Mouse (Mus musculus) kidney, postnatal 14 days (tissue): ENCODE data around the gene Serpina1a.
"Not testable (repeated sequence)": the region's sequence is repeated elsewhere in the genome, so short reads cannot be mapped to it uniquely, and the experiment has no call there.

Experiments
- DNase-seq: peaks from one replicate; pipeline ENCODE4 v3.0.0; 2022; ENCODE audit warnings: mixed read lengths

Serpina1a gene

DNA sequence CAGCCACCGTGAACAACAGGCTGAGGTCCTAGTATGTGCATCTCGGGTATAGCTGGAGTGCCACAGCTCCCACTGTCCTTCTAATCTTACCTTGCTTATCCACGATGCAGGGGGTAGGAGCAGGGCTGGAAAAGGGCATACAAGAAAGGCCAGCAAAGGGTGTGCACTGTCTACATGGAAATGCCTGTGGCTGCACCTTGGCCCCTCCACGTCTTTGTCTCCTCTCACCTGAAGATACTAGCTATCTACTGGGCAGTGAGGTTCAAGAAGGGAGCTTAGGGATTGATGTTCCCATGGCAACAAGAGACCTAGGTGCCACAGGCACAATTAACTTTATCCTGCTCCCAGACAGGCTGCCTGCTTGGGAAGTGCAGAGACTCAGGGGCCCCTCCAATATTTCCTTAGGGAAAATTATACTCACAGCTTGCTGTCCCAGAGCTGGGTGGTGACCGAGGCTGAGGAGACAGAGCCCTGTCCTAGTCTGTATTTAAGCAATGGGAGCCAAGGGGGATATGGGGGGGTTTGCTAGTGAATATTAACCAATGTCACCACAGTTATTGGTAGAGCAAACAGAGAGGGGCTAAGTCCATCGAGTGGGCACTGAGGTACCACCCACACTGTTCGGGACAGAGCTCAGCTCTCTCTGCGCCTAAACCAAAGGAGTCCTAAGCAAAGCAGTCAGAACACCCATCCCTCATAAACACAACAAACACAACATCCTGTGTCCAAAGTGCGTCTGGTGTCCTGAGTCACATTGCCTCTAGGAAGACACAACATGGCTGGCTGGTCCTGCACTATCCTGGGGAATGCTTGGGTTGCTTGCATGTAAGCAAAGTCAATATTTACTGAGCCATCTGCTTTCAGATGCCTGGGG lies at the start of gene Serpina1a:
Gene Serpina1a, minus strand, starts transcription at position 462 of the 874 bp plus-strand sequence.
- DNase-seq = not testable (repeated sequence)

DNA sequence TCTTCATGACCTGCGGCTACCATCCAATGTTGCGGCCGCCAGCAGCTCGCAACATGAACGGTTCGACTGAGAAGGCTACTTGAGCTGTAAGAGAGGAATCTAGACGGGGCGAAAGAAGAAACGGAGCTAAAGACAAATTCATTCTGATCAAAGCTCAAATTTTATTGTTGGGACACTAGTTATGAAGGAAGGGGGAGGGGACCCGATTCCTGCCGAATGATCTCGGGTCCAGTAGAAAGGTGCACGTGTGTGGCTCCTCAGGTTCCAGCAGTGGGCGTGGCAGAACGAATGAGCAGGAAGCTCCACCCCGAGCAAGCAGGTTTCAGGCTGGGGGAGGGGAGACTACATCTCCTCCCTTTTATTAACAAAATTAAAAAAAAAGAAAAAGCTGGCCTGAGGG lies 45.8 kb upstream of the Serpina1a start:
- not testable (repeated sequence) for DNase-seq

DNA sequence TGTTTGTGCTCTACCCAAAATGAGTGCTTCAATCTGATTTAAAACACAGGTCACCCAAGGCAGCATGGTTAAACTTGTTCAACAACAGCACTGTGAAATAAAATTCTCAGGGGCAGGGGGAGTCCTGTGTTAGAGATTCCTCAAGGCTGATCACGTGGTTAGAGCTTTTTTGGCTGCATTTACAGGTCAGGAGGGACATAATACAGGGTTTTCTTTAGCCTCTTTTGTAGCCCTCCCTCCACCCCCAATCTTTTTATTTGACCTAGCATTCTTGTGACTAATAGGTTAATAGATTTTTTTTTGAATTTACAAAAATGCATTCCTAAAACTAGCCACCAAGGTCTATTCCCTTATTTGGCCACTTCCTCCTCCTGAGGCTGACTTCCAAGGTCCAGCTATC lies 44.4 kb upstream of the Serpina1a start:
- not testable (repeated sequence) for DNase-seq

DNA sequence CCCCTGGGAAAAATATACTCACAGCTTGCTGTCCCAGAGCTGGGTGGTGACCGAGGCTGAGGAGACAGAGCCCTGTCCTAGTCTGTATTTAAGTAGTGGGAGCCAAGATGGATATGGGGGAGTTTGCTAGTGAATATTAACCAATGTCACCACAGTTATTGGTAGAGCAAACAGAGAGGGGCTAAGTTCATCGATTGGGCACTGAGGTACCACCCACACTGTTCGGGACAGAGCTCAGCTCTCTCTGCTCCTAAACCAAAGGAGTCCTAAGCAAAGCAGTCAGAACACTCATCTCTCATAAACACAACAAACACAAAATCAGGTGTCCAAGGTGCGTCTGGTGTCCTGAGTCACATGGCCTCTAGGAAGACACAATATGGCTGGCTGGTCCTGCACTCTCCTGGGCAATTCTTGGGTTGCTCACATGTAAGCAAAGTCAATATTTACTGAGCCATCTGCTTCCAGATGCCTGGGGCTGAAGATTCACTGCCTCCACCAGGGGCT lies 41.5 kb upstream of the Serpina1a start, which contains the start of gene Serpina1c:
Gene Serpina1c, minus strand, starts transcription at position 51 of the 504 bp plus-strand sequence.
- not testable (repeated sequence) for DNase-seq

DNA sequence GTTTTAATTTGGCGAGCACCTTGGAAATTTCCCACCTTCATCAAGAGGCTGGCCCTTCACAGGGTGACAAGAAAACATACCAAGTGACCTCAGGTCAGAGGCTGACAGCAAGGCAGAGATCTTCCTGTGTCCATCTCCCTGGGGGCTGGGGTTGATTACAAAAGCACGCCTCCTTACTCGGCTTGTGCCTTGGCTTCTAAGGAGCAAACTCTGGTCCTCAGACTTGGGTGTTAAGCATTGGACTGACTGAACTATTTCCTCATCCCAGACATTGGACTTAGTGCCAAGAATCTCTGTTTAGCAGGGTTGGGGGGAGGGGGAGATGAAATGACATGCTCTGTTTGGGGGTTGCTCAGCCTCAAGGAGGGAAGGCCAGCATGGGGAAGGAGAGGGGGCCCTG lies 38.6 kb upstream of the Serpina1a start:
- not testable (repeated sequence) for DNase-seq

DNA sequence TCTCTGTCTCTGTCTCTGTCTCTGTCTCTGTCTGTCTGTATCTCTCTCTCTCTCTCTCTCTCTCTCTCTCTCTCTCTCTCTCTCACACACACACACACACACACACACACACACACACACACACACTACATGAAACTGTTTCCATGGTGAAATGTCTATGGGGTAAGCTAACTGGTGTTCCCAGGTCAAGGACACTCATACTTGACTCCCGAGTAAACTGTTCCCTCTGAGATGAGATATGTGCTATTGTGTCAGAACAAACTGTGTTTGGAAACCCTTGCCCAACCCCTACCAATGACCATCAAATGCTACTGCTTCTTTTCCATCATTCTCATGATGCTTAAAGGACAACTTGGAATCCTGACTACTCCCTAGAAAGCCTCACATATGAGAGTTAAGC lies 3.5 kb upstream of the Serpina1a start:
- DNase-seq = not testable (repeated sequence)

DNA sequence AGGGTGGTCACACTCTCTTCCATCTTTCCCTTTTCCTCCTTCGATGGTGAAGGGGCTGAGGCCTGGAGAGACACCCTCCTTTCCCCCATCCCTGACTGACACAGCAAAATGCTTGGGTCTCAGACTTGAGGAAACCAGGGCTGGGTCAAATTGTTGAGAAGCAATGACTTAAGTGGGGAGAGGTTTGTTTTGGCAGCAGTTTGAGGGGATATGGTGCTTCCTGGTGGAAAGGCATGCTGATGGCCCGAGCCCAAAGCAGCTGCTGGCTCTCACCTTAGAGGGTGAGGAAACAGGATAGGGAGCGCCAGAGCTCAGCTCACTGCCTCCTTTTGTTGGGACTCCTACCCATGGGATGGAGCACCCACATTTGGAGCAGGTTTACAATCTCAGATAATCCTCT lies 2.4 kb downstream of the Serpina1a start:
- DNase-seq = no peak

DNA sequence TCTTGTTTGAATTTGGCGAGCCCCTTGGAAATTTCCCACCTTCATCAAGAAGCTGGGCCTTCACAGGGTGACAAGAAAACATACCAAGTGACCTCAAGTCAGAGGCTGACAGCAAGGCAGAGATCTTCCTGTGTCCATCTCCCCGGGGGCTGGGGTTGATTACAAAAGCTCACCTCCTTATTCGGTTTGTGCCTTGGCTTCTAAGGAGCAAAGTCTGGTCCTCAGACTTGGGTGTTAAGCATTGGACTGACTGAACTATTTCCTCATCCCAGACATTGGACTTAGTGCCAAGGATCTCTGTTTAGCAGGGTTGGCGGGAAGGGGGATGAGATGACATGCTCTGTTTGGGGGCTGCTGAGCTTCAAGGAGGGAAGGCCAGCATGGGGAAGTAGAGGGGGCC lies 2.8 kb downstream of the Serpina1a start:
- DNase-seq = not testable (repeated sequence)

DNA sequence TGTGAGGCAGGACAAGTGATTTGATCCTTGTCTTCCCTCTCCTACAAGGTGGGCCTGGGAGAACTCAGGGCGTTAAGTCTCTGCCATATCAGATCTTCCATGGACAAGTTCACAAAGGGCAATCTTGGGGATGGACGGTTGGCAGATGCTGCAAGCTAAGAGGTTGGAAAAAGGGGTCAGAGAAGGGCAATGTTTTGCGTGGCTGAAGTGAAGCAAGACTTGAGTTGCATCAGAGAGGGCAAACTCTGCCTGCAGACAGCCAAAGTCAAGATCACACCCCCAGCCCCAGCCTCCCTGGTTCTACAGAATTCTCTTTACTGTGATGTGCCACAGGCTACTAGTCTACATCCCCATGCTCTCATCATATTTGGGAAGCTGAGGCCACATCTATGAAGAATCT lies 3.8 kb downstream of the Serpina1a start:
- DNase-seq = not testable (repeated sequence)

DNA sequence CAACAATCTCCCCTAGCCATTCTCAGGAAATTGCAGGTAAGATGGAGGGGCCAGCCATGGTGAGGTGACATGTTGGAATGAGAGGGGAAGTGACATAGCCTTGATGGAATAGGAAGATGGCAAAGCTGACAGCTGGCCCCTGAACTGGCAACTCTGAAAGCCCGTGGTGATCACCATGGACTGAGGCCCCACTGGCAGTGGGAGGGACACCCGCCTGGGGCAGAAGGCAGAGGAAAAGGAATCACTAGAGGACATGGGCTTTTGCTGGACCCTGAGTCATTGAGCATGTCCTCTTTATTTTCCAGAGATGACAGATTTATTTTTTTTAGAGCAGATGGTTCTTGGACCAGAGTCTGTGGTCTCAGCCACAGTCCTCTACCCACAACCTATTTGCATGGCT lies 10.3 kb downstream of the Serpina1a start:
- not testable (repeated sequence) for DNase-seq

DNA sequence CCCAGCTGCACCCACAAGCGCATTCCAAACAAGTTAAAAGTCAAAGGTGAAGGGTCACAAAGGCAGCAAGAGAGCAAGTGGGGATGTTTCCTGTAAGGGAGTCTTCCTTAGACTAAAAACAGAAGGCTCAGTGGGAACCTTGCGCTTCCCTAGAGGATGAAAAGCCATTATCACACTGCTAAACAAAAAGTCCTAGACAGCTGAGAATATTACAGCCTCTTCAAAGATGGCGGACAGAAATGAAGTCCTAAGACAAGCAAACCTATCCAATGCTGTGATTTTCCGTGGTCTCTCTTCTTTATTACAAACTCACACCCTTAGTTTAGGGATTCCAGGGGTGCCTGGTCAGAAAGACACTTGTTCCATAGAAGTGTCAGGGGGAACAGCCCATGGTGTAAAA lies 33.1 kb downstream of the Serpina1a start, which contains the start of gene Serpina1b:
Gene Serpina1b, minus strand, starts transcription at position 101 of the 400 bp plus-strand sequence.
- DNase-seq = not testable (repeated sequence)

DNA sequence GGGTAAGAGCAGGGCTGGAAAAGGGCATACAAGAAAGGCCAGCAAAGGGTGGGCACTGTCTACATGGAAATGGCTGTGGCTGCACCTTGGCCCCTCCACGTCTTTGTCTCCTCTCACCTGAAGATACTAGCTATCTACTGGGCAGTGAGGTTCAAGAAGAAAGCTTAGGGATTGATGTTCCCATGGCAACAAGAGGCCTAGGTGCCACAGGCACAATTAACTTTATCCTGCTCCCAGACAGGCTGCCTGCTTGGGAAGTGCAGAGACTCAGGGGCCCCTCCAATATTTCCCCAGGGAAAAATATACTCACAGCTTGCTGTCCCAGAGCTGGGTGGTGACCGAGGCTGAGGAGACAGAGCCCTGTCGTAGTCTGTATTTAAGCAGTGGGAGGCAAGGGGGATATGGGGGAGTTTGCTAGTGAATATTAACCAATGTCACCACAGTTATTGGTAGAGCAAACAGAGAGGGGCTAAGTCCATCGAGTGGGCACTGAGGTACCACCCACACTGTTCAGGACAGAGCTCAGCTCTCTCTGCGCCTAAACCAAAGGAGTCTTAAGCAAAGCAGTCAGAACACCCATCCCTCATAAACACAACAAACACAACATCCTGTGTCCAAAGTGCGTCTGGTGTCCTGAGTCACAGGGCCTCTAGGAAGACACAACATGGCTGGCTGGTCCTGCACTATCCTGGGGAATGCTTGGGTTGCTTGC lies 35.5 kb downstream of the Serpina1a start:
- peak; percentile 1 for DNase-seq

DNA sequence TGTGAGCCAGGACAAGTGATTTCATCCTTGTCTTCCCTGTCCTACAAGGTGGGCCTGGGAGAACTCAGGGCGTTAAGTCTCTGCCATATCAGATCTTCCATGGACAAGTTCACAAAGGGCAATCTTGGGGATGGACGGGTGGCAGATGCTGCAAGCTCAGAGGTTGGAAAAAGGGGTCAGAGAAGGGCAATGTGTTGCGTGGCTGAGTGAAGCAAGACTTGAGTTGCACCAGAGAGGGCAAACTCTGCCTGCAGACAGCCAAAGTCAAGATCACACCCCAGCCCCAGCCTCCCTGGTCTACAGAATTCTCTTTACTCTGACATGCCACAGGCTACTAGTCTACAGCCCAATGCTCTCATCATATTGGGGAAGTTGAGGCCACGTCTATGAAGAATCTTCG lies 39.5 kb downstream of the Serpina1a start:
- DNase-seq = not testable (repeated sequence)
